Comparison of ENCODE assay signal across 31 mouse cellular contexts in genomic region chr3:146528335-146528734, GRCm38 (mm10). TPM values are rescaled to one million over a fixed set of nuclear protein-coding genes. Genes with fewer than 3 reads are reported as not detected.
A peak's percentile ranks its signal among the peaks of the same experiment; 100 is the strongest.
DNase-seq lines count a peak whose midpoint lies in the region; ATAC-seq and TF ChIP-seq lines count a peak whose summit lies in the region.
"Had no signal": no experiment of that assay in that cellular context is flagged by ENCODE, and none has a peak within 500 bp of the region (broad histone marks: within the 10 kb centered on the region; RNA-seq: fewer than 3 reads in every experiment).

No protein-coding gene starts in this region.

- no peak overlapping the region for H3K4me3 ChIP-seq in midbrain, embryonic 11.5 days (ENCODE audit: low read depth, low read length)
- no peak overlapping the region for H3K4me3 ChIP-seq in midbrain, postnatal 0 days (ENCODE audit: low read depth, low read length)
- H3K4me3 ChIP-seq in midbrain, embryonic 15.5 days = no peak overlapping the region
- H3K4me3 ChIP-seq in kidney, adult 2 months (ENCODE audit: insufficient read depth, low read depth, low read length) = no peak overlapping the region
- H3K4me3 ChIP-seq: embryonic facial prominence, embryonic 13.5 days; embryonic facial prominence, embryonic 15.5 days; erythroblast, embryonic 14.5 days; forebrain, embryonic 10.5 days; forebrain, embryonic 12.5 days had no signal

- H3K4me2 ChIP-seq in midbrain, embryonic 11.5 days = 0 out of 2 replicates have a peak overlapping the region, but pooled peaks have one; percentile 7
- H3K4me2 ChIP-seq in midbrain, postnatal 0 days (ENCODE audit: low read depth, low read length, poor library complexity, severe bottlenecking) = no peak overlapping the region
- H3K4me2 ChIP-seq in midbrain, embryonic 15.5 days = no peak overlapping the region
- H3K4me2 ChIP-seq: embryonic facial prominence, embryonic 13.5 days; embryonic facial prominence, embryonic 15.5 days; forebrain, embryonic 12.5 days had no signal

- no peak overlapping the region for H3K27ac ChIP-seq in midbrain, embryonic 11.5 days (ENCODE audit: low read depth, low read length)
- H3K27ac ChIP-seq in midbrain, postnatal 0 days (ENCODE audit: low read depth, low read length) = no peak overlapping the region
- peak overlapping the region; percentile 11; the same call in 1 of the 2 replicates for H3K27ac ChIP-seq in midbrain, embryonic 15.5 days
- no peak overlapping the region for H3K27ac ChIP-seq in kidney, adult 2 months (ENCODE audit: insufficient read depth, low read depth, low read length)
- H3K27ac ChIP-seq: embryonic facial prominence, embryonic 13.5 days; embryonic facial prominence, embryonic 15.5 days; forebrain, embryonic 10.5 days; forebrain, embryonic 12.5 days had no signal

- no peak for DNase-seq in midbrain, embryonic 11.5 days (ENCODE audit: low spot score, missing footprints)
- no peak for DNase-seq in midbrain, postnatal 0 days (ENCODE audit: low spot score)
- DNase-seq in brain, adult 2 months (ENCODE audit: low read depth, low spot score) = peak; percentile 17
- DNase-seq in brain, embryonic 14.5 days (ENCODE audit: low read depth) = peak; percentile 39
- no peak for DNase-seq in adrenal gland, postnatal 25 days
- DNase-seq in kidney, adult 2 months = no peak
- DNase-seq: adrenal gland, adult 8-10 months; adrenal gland, postnatal 14 days; cerebellum, adult 11 months; cerebellum, adult 18-20 months; cerebellum, adult 8-10 months; cerebellum, adult 9-11 months; cerebellum, postnatal 14 days; cerebellum, postnatal 36 days; embryo, embryonic 11 days had no signal

- no peaks in the 10 kb centered on the region for H3K9me3 ChIP-seq in midbrain, embryonic 11.5 days (ENCODE audit: control insufficient read depth, low read length)
- H3K9me3 ChIP-seq in midbrain, postnatal 0 days (ENCODE audit: low read length) = no peaks in the 10 kb centered on the region
- H3K9me3 ChIP-seq in midbrain, embryonic 15.5 days = no peaks in the 10 kb centered on the region
- H3K9me3 ChIP-seq: embryonic facial prominence, embryonic 13.5 days; embryonic facial prominence, embryonic 15.5 days; forebrain, embryonic 10.5 days; forebrain, embryonic 12.5 days had no signal

- TF ChIP-seq CTCF in midbrain, postnatal 0 days (IDR thresholded peaks at IDR 0.05) = no peak
- TF ChIP-seq CTCF in brain, embryonic 14.5 days (IDR thresholded peaks at IDR 0.05; ENCODE audit: borderline replicate concordance, extremely low read depth, insufficient read depth, insufficient read length) = no peak
- no peak for TF ChIP-seq CTCF in kidney, adult 2 months (conservative IDR thresholded peaks at IDR 0.05; ENCODE audit: insufficient read depth, insufficient read length, low read depth, low read length)

- H3K9ac ChIP-seq in midbrain, embryonic 11.5 days (ENCODE audit: low read length) = no peak overlapping the region
- no peak overlapping the region for H3K9ac ChIP-seq in midbrain, postnatal 0 days (replicated peaks; ENCODE audit: low read length, poor library complexity, severe bottlenecking)
- no peak overlapping the region for H3K9ac ChIP-seq in midbrain, embryonic 15.5 days
- H3K9ac ChIP-seq: embryonic facial prominence, embryonic 13.5 days; embryonic facial prominence, embryonic 15.5 days; forebrain, embryonic 12.5 days had no signal

- no peak for TF ChIP-seq POLR2A in brain, embryonic 14.5 days (IDR thresholded peaks at IDR 0.05; ENCODE audit: borderline replicate concordance, extremely low read depth, insufficient read depth, insufficient read length, poor library complexity, severe bottlenecking)
- no peak for TF ChIP-seq POLR2A in kidney, adult 2 months (IDR thresholded peaks at IDR 0.05; ENCODE audit: low read depth, low read length)

- peaks cover 6% of the 10 kb centered on the region; the same call in 1 of the 2 replicates for H3K4me1 ChIP-seq in midbrain, embryonic 11.5 days (ENCODE audit: control insufficient read depth, insufficient read depth, low read length)
- no peaks in the 10 kb centered on the region for H3K4me1 ChIP-seq in midbrain, postnatal 0 days (ENCODE audit: insufficient read depth, low read length)
- H3K4me1 ChIP-seq in midbrain, embryonic 15.5 days = no peaks in the 10 kb centered on the region
- H3K4me1 ChIP-seq in kidney, adult 2 months (ENCODE audit: control insufficient read depth, insufficient read depth, low read length) = no peaks in the 10 kb centered on the region
- H3K4me1 ChIP-seq: embryonic facial prominence, embryonic 13.5 days; embryonic facial prominence, embryonic 15.5 days; forebrain, embryonic 10.5 days; forebrain, embryonic 12.5 days had no signal

- 18% methylated on average over 2 of the region's 2 CpGs for WGBS in midbrain, embryonic 11.5 days
- 11% methylated on average over 2 of the region's 2 CpGs for WGBS in midbrain, postnatal 0 days
- WGBS in midbrain, embryonic 15.5 days = 15% methylated on average over 2 of the region's 2 CpGs
- 58% methylated on average over 2 of the region's 2 CpGs for WGBS in kidney, adult 2 months

- no peaks in the 10 kb centered on the region for H3K27me3 ChIP-seq in midbrain, embryonic 11.5 days (ENCODE audit: control insufficient read depth, insufficient read depth, low read length)
- H3K27me3 ChIP-seq in midbrain, postnatal 0 days (ENCODE audit: insufficient read depth, low read length) = no peaks in the 10 kb centered on the region
- H3K27me3 ChIP-seq in midbrain, embryonic 15.5 days (replicated peaks) = no peaks in the 10 kb centered on the region
- H3K27me3 ChIP-seq in kidney, adult 2 months (replicated peaks; ENCODE audit: control insufficient read depth, insufficient read depth, low read length) = no peaks in the 10 kb centered on the region
- H3K27me3 ChIP-seq: embryonic facial prominence, embryonic 13.5 days; embryonic facial prominence, embryonic 15.5 days; forebrain, embryonic 12.5 days; Patski had no signal

- no peaks in the 10 kb centered on the region for H3K36me3 ChIP-seq in midbrain, embryonic 11.5 days (ENCODE audit: control insufficient read depth, insufficient read depth, low read length)
- no peaks in the 10 kb centered on the region for H3K36me3 ChIP-seq in midbrain, postnatal 0 days (ENCODE audit: insufficient read depth, low read length)
- H3K36me3 ChIP-seq in midbrain, embryonic 15.5 days (replicated peaks) = no peaks in the 10 kb centered on the region
- no peaks in the 10 kb centered on the region for H3K36me3 ChIP-seq in kidney, adult 2 months (ENCODE audit: control insufficient read depth, insufficient read depth, low read length)
- H3K36me3 ChIP-seq: embryonic facial prominence, embryonic 13.5 days; embryonic facial prominence, embryonic 15.5 days; forebrain, embryonic 10.5 days; forebrain, embryonic 12.5 days had no signal

- 0 out of 2 replicates have a peak, but pooled peaks have one; percentile 54 for ATAC-seq in midbrain, embryonic 11.5 days (ENCODE audit: low FRiP score)
- ATAC-seq in midbrain, postnatal 0 days (ENCODE audit: low FRiP score) = no peak
- ATAC-seq in midbrain, embryonic 15.5 days (replicated peaks) = no peak
- no peak for ATAC-seq in megakaryocyte progenitor cell, adult 5-6 weeks (replicated peaks; ENCODE audit: poor library complexity)
- ATAC-seq: activated CD4-positive, CD25-positive, alpha-beta regulatory T cell, adult 4 months; forebrain, embryonic 14.5 days; forebrain, embryonic 16.5 days; Patski had no signal

RNA-seq across cellular contexts. Expression of gene Rpf1, which starts 7.1 kb away (rescaled TPM):
- polyA plus RNA-seq in midbrain, embryonic 11.5 days (2014; fragmentation: Nextera tagmentation; extraction: Ambion mirVana) = 80.6 and 81.5 TPM in 2 replicates
- total RNA-seq in midbrain, postnatal 0 days (2014; rRNA removed) = 22.0 and 31.7 TPM in 2 replicates
- 24.7 and 26.2 TPM in 2 replicates for polyA plus RNA-seq in midbrain, postnatal 0 days (2015; fragmentation: Nextera tagmentation; extraction: Ambion mirVana)
- 33.3 and 38.0 TPM in 2 replicates for polyA plus RNA-seq in brain, embryonic 14.5 days (2012; rRNA removed)
- polyA plus RNA-seq in midbrain, embryonic 15.5 days (2015; fragmentation: Nextera tagmentation; extraction: Ambion mirVana) = 38.6 and 39.5 TPM in 2 replicates
- total RNA-seq in adrenal gland, postnatal 25 days (2021) = 36.3 and 42.2 TPM in 2 replicates
- 81.7 and 81.8 TPM in 2 replicates for total RNA-seq in megakaryocyte progenitor cell, adult 5-6 weeks (2015)
- total RNA-seq in megakaryocyte progenitor cell, adult 5-6 weeks (2017) = 90.2 and 95.2 TPM in 2 replicates
- 9.9 and 13.6 TPM in 2 replicates for polyA plus RNA-seq in kidney, adult 2 months (2012; rRNA removed)

RNA-seq across cellular contexts. Expression of gene Gng5, which starts 28.7 kb away (rescaled TPM):
- 1,083 and 1,090 TPM in 2 replicates for polyA plus RNA-seq in midbrain, embryonic 11.5 days (2014; fragmentation: Nextera tagmentation; extraction: Ambion mirVana)
- 67.5 and 85.1 TPM in 2 replicates for total RNA-seq in midbrain, postnatal 0 days (2014; rRNA removed)
- 244 and 247 TPM in 2 replicates for polyA plus RNA-seq in midbrain, postnatal 0 days (2015; fragmentation: Nextera tagmentation; extraction: Ambion mirVana)
- polyA plus RNA-seq in brain, embryonic 14.5 days (2012; rRNA removed) = 157 and 185 TPM in 2 replicates
- 289 and 293 TPM in 2 replicates for polyA plus RNA-seq in midbrain, embryonic 15.5 days (2015; fragmentation: Nextera tagmentation; extraction: Ambion mirVana)
- total RNA-seq in adrenal gland, postnatal 25 days (2021) = 261 and 291 TPM in 2 replicates
- 294 and 360 TPM in 2 replicates for total RNA-seq in megakaryocyte progenitor cell, adult 5-6 weeks (2015)
- total RNA-seq in megakaryocyte progenitor cell, adult 5-6 weeks (2017) = 127 and 170 TPM in 2 replicates
- polyA plus RNA-seq in kidney, adult 2 months (2012; rRNA removed) = 567 and 600 TPM in 2 replicates

RNA-seq across cellular contexts. Expression of gene Spata1, which starts 28.8 kb away (rescaled TPM):
- polyA plus RNA-seq in midbrain, embryonic 11.5 days (2014; fragmentation: Nextera tagmentation; extraction: Ambion mirVana) = 3.4 and 7.7 TPM in 2 replicates
- 0.71 and 2.4 TPM in 2 replicates for total RNA-seq in midbrain, postnatal 0 days (2014; rRNA removed)
- polyA plus RNA-seq in midbrain, postnatal 0 days (2015; fragmentation: Nextera tagmentation; extraction: Ambion mirVana) = 3.0 and 3.1 TPM in 2 replicates
- polyA plus RNA-seq in brain, embryonic 14.5 days (2012; rRNA removed) = 6.7 and 8.6 TPM in 2 replicates
- polyA plus RNA-seq in midbrain, embryonic 15.5 days (2015; fragmentation: Nextera tagmentation; extraction: Ambion mirVana) = 4.2 and 5.5 TPM in 2 replicates
- total RNA-seq in adrenal gland, postnatal 25 days (2021) = 3.9 and 6.2 TPM in 2 replicates
- 9.1 TPM in 2 replicates for total RNA-seq in megakaryocyte progenitor cell, adult 5-6 weeks (2015)
- total RNA-seq in megakaryocyte progenitor cell, adult 5-6 weeks (2017) = 13.6 and 14.6 TPM in 2 replicates
- 0.79 and 0.89 TPM in 2 replicates for polyA plus RNA-seq in kidney, adult 2 months (2012; rRNA removed)
- polyA plus RNA-seq: erythroblast, embryonic 14.5 days had no signal

RNA-seq across cellular contexts. Expression of gene Uox, which starts 41.9 kb away (rescaled TPM):
- 0.11 TPM in 1 of 2 replicates, not detected in the other for polyA plus RNA-seq in midbrain, embryonic 11.5 days (2014; fragmentation: Nextera tagmentation; extraction: Ambion mirVana)
- not detected in 2 replicates for total RNA-seq in midbrain, postnatal 0 days (2014; rRNA removed)
- 0.30 and 0.39 TPM in 2 replicates for polyA plus RNA-seq in midbrain, postnatal 0 days (2015; fragmentation: Nextera tagmentation; extraction: Ambion mirVana)
- polyA plus RNA-seq in brain, embryonic 14.5 days (2012; rRNA removed) = not detected in 2 replicates
- polyA plus RNA-seq in midbrain, embryonic 15.5 days (2015; fragmentation: Nextera tagmentation; extraction: Ambion mirVana) = 0.09 TPM in 1 of 2 replicates, not detected in the other
- total RNA-seq in adrenal gland, postnatal 25 days (2021) = 13.0 TPM in 1 of 2 replicates, not detected in the other
- not detected in 2 replicates for total RNA-seq in megakaryocyte progenitor cell, adult 5-6 weeks (2015)
- total RNA-seq in megakaryocyte progenitor cell, adult 5-6 weeks (2017) = not detected in 2 replicates
- 0.19 TPM in 1 of 2 replicates, not detected in the other for polyA plus RNA-seq in kidney, adult 2 months (2012; rRNA removed)
- total RNA-seq: common myeloid progenitor, adult 5-6 weeks; ES-E14; MEL had no signal
- polyA plus RNA-seq: activated CD4-positive, CD25-positive, alpha-beta regulatory T cell, adult 4 months; C2C12; embryonic facial prominence, embryonic 11.5 days; erythroblast, embryonic 14.5 days; forebrain, embryonic 10.5 days; forebrain, embryonic 12.5 days; forebrain, embryonic 14.5 days; forebrain, embryonic 16.5 days had no signal

Comparison
In these comparisons a context has a peak if more than half of its experiments do, and no peak if none do; other contexts are left out.
1. DNase-seq: peak in brain, adult 2 months (single experiment) and brain, embryonic 14.5 days (single experiment); none in midbrain, embryonic 11.5 days (single experiment), midbrain, postnatal 0 days (single experiment), adrenal gland, postnatal 25 days (single experiment) and kidney, adult 2 months (single experiment).